Mouse (Mus musculus): ENCODE measurements at regions not wholly inside any gene's neighbourhood (a gene's known extent, or its start where the extent isn't known, plus 50 kb on each side); places are given as distances from the start of the nearest gene placed in this dataset.

GRCm38 (mm10) chr15:31921485-31921884 is 255.6 kb upstream of the Tas2r119 start:
- H3K4me3 ChIP-seq (ENCODE audit: extremely low read depth, insufficient read depth, insufficient read length), result no peak overlapping the region
- 72% methylated on average over 3 of the region's 3 CpGs for WGBS
- no peak for TF ChIP-seq POLR2A (IDR thresholded peaks at IDR 0.05; ENCODE audit: low read depth, low read length)
- no peak for TF ChIP-seq CTCF (IDR thresholded peaks at IDR 0.05; ENCODE audit: extremely low read depth, insufficient read depth, insufficient read length, insufficient replicate concordance)
- H3K4me1 ChIP-seq (ENCODE audit: control insufficient read depth, insufficient read depth, insufficient read length), result no peaks in the 10 kb centered on the region
- H3K36me3 ChIP-seq (ENCODE audit: control insufficient read depth, insufficient read depth, low read length), result no peaks in the 10 kb centered on the region
- no peak overlapping the region for H3K27ac ChIP-seq (ENCODE audit: insufficient read depth, low read length)
- no peak for DNase-seq (ENCODE audit: low read depth in 1 of 2, low spot score in 2 of 2)
- H3K27me3 ChIP-seq (ENCODE audit: control insufficient read depth, insufficient read depth, low read length), result no peaks in the 10 kb centered on the region

DNA sequence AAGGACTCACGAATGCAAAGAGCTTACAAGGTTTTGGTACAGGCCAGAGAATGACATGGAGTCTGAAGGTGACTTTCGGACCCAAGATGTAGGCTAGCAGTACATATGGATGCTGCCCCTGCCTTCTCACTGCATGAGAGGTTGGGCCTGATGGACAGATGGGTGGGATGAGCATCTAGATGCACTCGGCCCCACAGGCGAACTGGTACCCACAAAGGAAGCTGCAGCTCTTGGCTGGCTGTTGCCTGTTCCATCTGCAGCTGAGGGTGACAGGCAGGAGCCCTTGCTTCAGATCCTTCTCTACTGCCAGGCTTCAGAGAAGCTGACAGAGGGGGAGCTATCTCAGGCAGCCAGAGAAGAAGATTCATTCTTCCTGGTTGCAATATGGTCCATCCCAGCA is 216.8 kb upstream of the Tas2r119 start:
- no peak overlapping the region for H3K27ac ChIP-seq (ENCODE audit: insufficient read depth, low read length)
- 79% methylated on average over 4 of the region's 4 CpGs for WGBS
- H3K36me3 ChIP-seq (ENCODE audit: control insufficient read depth, insufficient read depth, low read length), result no peaks in the 10 kb centered on the region
- no peaks in the 10 kb centered on the region for H3K27me3 ChIP-seq (ENCODE audit: control insufficient read depth, insufficient read depth, low read length)
- TF ChIP-seq POLR2A (IDR thresholded peaks at IDR 0.05; ENCODE audit: low read depth, low read length) (no peak), CTCF (IDR thresholded peaks at IDR 0.05; ENCODE audit: extremely low read depth, insufficient read depth, insufficient read length, insufficient replicate concordance) (no peak)
- DNase-seq (ENCODE audit: low read depth in 1 of 2, low spot score in 2 of 2), result no peak
- H3K4me3 ChIP-seq (ENCODE audit: extremely low read depth, insufficient read depth, insufficient read length), result no peak overlapping the region
- no peaks in the 10 kb centered on the region for H3K4me1 ChIP-seq (ENCODE audit: control insufficient read depth, insufficient read depth, insufficient read length)

DNA sequence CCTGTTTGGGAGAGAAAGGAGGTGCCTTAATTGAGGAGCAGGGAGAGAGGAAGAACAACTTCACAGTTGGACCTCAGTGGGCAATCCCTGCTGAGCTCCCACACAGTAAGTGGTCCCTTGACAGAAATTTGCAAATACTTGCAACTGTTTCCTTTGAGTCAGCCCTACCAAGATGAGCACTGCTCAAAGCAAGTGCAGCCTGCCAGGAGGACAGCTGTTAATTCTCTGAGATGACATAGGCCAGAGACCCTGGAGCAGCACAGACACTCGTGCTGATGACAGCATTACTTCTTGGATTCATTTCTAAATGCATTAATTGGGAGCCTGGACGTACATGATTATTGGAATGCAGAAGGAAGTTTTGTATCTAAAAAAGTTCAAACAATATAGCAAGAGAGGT is 215.1 kb upstream of the Tas2r119 start:
- no peak for DNase-seq (ENCODE audit: low read depth in 1 of 2, low spot score in 2 of 2)
- Histone ChIP-seq H3K27me3 (ENCODE audit: control insufficient read depth, insufficient read depth, low read length) (no peaks in the 10 kb centered on the region), H3K36me3 (ENCODE audit: control insufficient read depth, insufficient read depth, low read length) (no peaks in the 10 kb centered on the region), H3K27ac (ENCODE audit: insufficient read depth, low read length) (no peak overlapping the region), H3K4me1 (ENCODE audit: control insufficient read depth, insufficient read depth, insufficient read length) (no peaks in the 10 kb centered on the region), H3K4me3 (ENCODE audit: extremely low read depth, insufficient read depth, insufficient read length) (no peak overlapping the region)
- TF ChIP-seq CTCF (IDR thresholded peaks at IDR 0.05; ENCODE audit: extremely low read depth, insufficient read depth, insufficient read length, insufficient replicate concordance), result no peak
- TF ChIP-seq POLR2A (IDR thresholded peaks at IDR 0.05; ENCODE audit: low read depth, low read length), result no peak
- 46% methylated on average over 2 of the region's 2 CpGs for WGBS

DNA sequence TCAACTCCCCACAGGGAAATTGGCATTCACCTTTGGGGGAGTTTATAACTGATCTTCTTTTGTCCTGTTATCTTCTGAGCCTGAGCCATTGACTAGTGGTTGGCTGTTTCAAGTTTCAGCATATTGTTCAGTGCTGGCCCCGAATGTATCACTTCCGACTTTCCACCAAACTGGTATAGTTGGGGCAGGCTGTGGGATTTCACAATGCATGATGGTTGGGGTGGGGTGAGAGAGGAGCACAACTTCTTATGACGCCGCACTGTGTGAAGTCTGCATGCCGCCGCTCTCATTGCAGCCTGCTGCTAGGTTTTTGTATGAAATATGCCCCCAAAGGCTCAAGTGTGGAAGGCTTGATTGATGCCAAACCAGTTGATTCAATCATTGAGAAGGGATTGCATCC is 212.2 kb upstream of the Tas2r119 start:
- 91% methylated on average over 6 of the region's 6 CpGs for WGBS
- no peak overlapping the region for H3K27ac ChIP-seq (ENCODE audit: insufficient read depth, low read length)
- no peak overlapping the region for H3K4me3 ChIP-seq (ENCODE audit: extremely low read depth, insufficient read depth, insufficient read length)
- H3K4me1 ChIP-seq (ENCODE audit: control insufficient read depth, insufficient read depth, insufficient read length), result no peaks in the 10 kb centered on the region
- no peak for DNase-seq (ENCODE audit: low read depth in 1 of 2, low spot score in 2 of 2)
- no peaks in the 10 kb centered on the region for H3K36me3 ChIP-seq (ENCODE audit: control insufficient read depth, insufficient read depth, low read length)
- TF ChIP-seq CTCF (IDR thresholded peaks at IDR 0.05; ENCODE audit: extremely low read depth, insufficient read depth, insufficient read length, insufficient replicate concordance) (no peak), POLR2A (IDR thresholded peaks at IDR 0.05; ENCODE audit: low read depth, low read length) (no peak)
- H3K27me3 ChIP-seq (ENCODE audit: control insufficient read depth, insufficient read depth, low read length), result no peaks in the 10 kb centered on the region

DNA sequence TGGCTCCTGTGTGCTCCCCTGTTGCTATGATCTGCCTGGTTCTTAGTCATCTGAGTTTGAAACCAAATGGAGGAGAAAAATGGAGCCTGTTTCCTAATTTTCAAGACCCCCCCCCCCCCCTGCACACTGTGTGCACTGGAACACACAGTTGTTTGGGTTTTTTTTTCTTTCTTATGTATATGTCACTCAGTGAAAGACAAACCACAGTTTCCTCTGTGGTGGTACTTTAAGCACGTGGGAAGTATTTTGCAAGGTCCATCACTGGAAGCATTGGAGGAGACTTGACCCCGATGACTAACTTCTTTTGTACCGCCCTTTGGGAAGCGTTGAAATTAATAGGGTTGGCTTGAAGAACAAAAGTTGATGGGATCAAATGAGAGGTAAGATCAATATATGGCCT is 211.5 kb upstream of the Tas2r119 start:
- 60% methylated on average over 4 of the region's 4 CpGs for WGBS
- Histone ChIP-seq H3K27ac (ENCODE audit: insufficient read depth, low read length) (no peak overlapping the region), H3K36me3 (ENCODE audit: control insufficient read depth, insufficient read depth, low read length) (no peaks in the 10 kb centered on the region), H3K4me3 (ENCODE audit: extremely low read depth, insufficient read depth, insufficient read length) (no peak overlapping the region), H3K27me3 (ENCODE audit: control insufficient read depth, insufficient read depth, low read length) (no peaks in the 10 kb centered on the region), H3K4me1 (ENCODE audit: control insufficient read depth, insufficient read depth, insufficient read length) (no peaks in the 10 kb centered on the region)
- TF ChIP-seq CTCF (IDR thresholded peaks at IDR 0.05; ENCODE audit: extremely low read depth, insufficient read depth, insufficient read length, insufficient replicate concordance), result no peak
- TF ChIP-seq POLR2A (IDR thresholded peaks at IDR 0.05; ENCODE audit: low read depth, low read length), result no peak
- no peak for DNase-seq (ENCODE audit: low read depth in 1 of 2, low spot score in 2 of 2)

GRCm38 (mm10) chr15:31972891-31973290 is 204.2 kb upstream of the Tas2r119 start:
- Histone ChIP-seq H3K27me3 (ENCODE audit: control insufficient read depth, insufficient read depth, low read length) (no peaks in the 10 kb centered on the region), H3K27ac (ENCODE audit: insufficient read depth, low read length) (no peak overlapping the region), H3K36me3 (ENCODE audit: control insufficient read depth, insufficient read depth, low read length) (no peaks in the 10 kb centered on the region), H3K4me1 (ENCODE audit: control insufficient read depth, insufficient read depth, insufficient read length) (no peaks in the 10 kb centered on the region), H3K4me3 (ENCODE audit: extremely low read depth, insufficient read depth, insufficient read length) (no peak overlapping the region)
- TF ChIP-seq CTCF (IDR thresholded peaks at IDR 0.05; ENCODE audit: extremely low read depth, insufficient read depth, insufficient read length, insufficient replicate concordance) (no peak), POLR2A (IDR thresholded peaks at IDR 0.05; ENCODE audit: low read depth, low read length) (no peak)
- no peak for DNase-seq (ENCODE audit: low read depth in 1 of 2, low spot score in 2 of 2)
- 89% methylated on average over 7 of the region's 7 CpGs for WGBS

DNA sequence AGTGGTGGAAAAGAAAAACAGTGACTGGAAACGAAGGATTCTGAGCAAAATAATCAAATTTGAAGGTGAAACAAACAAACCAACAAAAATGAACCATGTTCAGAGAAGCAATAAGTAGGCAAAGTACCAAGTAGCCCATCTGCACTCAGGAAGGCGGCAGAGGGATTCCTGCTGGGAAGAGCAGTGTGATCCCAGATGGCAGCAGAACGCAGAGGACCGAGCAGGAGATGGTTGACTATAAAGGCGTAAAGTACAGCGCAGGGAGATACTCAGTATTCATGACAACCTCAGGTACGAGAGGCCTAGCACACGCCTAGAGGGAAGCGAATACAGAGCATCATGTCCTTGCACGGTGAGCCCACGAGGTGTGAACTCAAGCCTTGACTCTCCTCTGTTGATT is 203.2 kb upstream of the Tas2r119 start:
- Histone ChIP-seq H3K27ac (ENCODE audit: insufficient read depth, low read length) (no peak overlapping the region), H3K4me1 (ENCODE audit: control insufficient read depth, insufficient read depth, insufficient read length) (no peaks in the 10 kb centered on the region), H3K36me3 (ENCODE audit: control insufficient read depth, insufficient read depth, low read length) (no peaks in the 10 kb centered on the region), H3K27me3 (ENCODE audit: control insufficient read depth, insufficient read depth, low read length) (no peaks in the 10 kb centered on the region), H3K4me3 (ENCODE audit: extremely low read depth, insufficient read depth, insufficient read length) (no peak overlapping the region)
- DNase-seq (ENCODE audit: low read depth in 1 of 2, low spot score in 2 of 2), result no peak
- WGBS, result 89% methylated on average over 11 of the region's 11 CpGs
- TF ChIP-seq POLR2A (IDR thresholded peaks at IDR 0.05; ENCODE audit: low read depth, low read length) (no peak), CTCF (IDR thresholded peaks at IDR 0.05; ENCODE audit: extremely low read depth, insufficient read depth, insufficient read length, insufficient replicate concordance) (no peak)
